Mouse (Mus musculus): Measurements from ENCODE around the gene Trmt1l. TPM values are rescaled to one million over a fixed set of nuclear protein-coding genes. Genes with fewer than 3 reads are reported as not detected.
"Not testable (repeated sequence)": the region's sequence is repeated elsewhere in the genome, so short reads cannot be mapped to it uniquely, and the experiment has no call there.

The Trmt1l gene
- 10 to 100 TPM; 12.4 to 12.8 TPM for total RNA-seq (2021)
- long read RNA-seq, experiment 1, partial matches to known transcripts: 2 of 9 reads
- long read RNA-seq, experiment 1, other reads (novel, unspliced or antisense): 1 of 9 reads
- long read RNA-seq, experiment 2, transcript Trmt1l-201 (15 exons, 2,749 nt): major isoform, 10 of 14 reads
- long read RNA-seq, experiment 2, partial matches to known transcripts: 2 of 14 reads
- long read RNA-seq, experiment 2, other reads (novel, unspliced or antisense): 1 of 14 reads

DNA sequence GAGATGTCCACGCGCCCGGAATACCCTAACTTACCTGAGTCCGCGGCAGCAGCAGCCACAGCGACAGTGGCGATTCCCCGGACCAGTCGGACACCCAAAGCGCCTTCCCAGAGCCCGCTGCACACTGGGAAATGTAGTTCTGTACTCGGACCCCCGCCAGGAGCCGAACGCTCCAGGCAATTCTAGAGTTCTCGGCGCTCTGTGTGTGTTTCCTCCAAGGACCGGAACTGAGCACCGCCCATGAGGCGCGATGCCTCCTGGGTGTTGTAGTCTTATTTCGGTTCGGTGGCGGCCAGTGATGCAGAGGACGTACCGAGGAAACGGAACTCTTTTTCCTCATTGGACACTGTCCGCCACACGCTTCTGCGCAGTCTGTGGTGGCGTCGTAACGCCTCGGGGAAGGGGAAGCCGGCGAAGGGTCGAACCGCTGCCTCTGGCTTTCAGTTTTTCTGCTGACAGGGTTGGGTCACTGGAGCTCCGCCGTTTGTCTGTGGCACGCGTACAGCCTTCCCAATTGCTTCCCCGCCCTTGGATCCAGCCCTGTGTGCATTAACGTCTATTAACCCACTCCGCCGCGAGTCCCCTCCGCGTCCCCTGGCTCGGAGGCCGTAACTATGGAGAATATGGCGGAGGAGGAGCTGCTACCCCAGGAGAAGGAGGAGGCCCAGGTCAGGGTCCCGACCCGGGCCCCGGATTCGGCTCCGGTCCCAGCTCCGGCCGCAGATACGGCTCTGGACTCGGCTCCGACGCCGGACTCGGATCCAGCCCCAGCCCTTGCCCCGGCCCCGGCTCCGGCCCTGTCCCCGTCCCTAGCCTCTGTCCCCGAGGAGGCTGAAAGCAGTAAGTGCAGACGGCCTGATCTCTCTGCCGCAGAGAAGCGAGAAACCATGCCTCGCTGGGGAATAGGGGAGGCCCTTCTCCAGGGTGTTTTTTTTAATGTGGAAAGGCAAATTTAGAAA, at the start of gene Trmt1l, which contains the start of gene Swt1:
Gene Trmt1l (plus strand): TSS at position 280 of the 959 bp plus-strand sequence.
Gene Swt1 (minus strand): TSS at position 193 of the 959 bp plus-strand sequence.
- peak; percentile 97 to 98 for DNase-seq
- intact Hi-C loops (cut with DNase I): no loop called here

DNA sequence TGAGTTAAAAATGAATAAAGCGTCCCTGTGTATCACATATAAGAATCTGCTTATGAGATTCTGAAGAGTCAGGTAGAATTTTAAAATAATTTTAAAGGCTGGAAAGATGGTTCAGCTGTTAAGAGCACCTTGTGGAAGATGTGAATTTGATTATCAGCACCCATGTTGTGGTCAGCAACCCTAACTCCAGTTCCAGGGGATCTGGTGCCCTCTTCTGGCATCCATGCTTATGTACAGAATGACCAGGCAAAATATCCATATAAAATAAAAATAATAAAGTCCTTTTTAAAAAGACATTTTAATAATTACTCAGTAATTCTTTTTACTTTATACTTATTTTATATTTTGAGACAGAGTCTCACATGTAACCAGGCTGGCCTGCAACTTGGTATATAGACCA, 38.3 kb upstream of the Trmt1l start:
- intact Hi-C loops (cut with DNase I): no loop called here
- DNase-seq: no peak

DNA sequence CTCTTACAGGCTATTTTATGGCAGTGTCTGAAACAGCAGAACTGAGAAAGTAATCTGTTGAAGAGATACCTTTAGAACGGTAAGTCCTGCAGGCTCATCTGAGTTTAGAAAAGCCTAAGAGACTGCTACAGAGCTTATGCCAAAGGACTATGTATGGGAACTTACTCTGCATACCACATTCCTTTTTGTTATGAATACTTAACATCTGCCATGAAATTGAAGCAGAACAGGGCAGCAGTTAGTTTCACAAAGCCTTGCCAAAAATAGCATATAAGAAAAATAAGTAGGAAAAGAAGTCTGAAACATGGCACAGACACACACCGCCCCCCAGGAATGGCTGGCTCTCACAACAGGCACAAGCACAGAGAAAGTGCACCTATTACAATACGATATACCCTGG, 18.5 kb upstream of the Trmt1l start:
- DNase-seq: no peak
- intact Hi-C loops (cut with DNase I): no loop called here

DNA sequence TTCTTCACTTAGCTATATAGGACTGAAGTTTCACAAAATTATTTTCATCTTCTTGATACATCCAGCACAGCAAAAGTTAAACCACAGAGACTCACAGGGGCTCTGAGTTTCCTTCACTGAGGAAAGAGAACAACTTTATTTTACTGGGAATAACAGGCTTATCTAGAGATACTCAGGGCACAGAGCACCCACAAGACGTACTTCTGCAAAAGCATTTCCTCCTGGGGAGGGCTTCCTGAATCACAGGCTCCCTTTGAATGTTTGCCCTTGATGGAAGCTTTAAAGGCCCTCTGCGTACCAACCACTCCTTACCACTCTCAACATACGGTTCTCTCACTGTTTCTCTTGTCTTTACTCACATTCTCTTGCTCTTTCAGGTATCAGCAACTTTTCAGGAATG, 6.2 kb upstream of the Trmt1l start:
- intact Hi-C loops (cut with DNase I): no loop called here

DNA sequence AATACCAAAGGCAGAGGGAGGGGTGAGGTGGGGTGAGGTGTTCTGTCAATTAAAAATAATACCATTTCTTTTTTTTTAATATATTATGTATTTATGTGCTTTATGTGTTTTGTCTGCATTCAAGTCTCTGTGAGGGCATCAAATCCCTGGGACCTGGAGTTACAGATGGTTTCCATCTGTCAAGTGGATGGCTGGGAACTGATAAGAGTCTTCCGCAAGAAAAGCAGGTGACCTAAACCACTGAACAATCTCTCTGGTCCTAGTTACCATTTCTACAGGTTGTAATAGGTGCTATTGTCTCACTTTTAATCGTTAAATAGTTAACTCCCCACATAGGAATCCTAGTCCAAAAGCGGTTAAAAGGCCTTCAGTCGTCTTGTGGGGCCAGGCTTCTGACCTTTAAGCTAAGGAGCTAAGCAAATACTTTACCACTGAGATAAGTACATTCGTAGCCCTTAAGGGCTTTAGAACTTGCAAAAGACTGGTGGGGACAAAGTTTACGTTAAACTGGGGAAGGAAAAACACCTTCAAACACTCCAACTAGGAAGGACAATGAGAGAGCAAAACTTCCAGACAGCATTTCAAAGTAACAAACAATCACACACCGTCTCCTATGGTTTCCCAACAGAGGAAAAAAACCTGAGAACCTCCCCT, 1.3 kb upstream of the Trmt1l start:
- intact Hi-C loops (cut with DNase I): no loop called here
- no peak for DNase-seq

More for the DNA sequence above, 6.2 kb upstream of the Trmt1l start:
- DNase-seq: no peak

DNA sequence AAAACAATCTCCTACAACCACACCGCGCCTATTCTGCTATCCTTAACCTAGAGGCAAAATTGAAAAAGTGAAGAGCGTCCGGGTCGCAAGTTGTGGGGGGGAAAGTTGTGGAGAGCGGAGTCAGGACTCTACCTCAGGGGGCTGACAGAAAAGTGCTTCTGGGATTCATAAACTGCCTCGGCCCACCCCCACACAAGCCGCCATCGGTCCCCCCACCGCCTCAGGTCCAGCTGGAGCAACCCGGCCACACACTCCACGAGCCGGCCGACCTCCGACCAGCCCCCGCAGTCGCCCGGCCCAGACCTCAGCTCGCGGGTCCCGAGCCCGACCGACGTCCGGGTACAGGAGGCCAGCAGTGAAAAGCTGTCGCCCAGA, 467 bp upstream of the Trmt1l start:
- intact Hi-C loops (cut with DNase I): no loop called here
- DNase-seq: no peak

DNA sequence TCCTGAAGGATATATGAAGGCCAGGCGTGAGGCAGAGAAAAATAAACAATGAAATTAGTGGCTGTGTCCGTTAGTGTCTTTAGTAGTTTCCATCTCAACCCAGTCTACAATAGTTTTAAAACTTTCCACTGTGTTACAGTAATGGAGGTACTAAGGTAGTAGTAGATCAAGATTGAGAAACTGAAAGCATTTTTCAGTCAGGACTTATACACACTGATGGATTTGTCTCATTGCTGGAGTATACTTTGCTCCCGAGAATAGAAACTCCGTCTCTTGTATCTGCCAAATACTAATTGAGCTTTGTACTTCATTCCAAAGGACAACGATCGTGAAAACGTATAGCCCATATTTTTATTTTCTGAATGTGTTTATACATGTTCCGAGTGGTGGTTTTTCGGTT, 974 bp downstream of the Trmt1l start:
- DNase-seq: no peak
- intact Hi-C loops (cut with DNase I): no loop called here

DNA sequence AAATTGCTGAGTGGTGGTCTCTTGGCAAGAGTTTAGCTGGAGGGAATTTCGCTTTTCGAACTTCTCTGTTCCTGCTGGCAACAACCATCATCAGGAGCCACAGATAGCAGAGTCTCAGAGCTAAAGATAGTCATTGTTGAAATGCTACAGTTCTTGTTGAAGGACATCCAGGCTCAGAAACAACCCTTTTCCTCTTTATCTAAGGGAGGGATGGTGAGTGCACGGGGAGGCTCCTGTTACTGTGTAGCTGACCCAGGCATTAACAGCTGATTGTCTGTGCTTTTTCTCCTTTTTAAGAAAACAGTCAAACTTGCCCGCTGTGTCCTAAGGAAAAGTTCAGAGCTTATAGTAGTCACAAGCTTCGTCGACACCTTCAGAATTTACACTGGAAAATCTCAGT, 7.1 kb downstream of the Trmt1l start:
- DNase-seq: no peak
- intact Hi-C loops (cut with DNase I): no loop called here

DNA sequence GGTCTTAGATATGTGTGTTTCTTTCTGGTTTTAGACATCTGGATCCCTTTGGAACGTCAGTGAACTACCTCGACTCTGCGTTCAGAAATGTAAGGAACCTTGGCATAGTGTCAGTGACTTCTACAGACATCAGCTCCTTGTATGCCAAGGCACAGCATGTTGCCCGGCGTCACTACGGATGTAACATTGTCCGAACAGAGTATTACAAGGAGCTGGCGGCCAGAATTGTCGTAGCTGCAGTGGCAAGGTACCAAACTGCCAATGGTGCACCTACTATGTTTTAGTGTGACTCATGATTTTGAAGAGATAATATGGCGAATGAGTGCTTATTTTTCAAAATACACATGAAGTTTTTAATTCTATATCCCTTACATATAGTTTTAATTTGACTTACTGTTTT, 21.5 kb downstream of the Trmt1l start:
- intact Hi-C loops (cut with DNase I): no loop called here

DNA sequence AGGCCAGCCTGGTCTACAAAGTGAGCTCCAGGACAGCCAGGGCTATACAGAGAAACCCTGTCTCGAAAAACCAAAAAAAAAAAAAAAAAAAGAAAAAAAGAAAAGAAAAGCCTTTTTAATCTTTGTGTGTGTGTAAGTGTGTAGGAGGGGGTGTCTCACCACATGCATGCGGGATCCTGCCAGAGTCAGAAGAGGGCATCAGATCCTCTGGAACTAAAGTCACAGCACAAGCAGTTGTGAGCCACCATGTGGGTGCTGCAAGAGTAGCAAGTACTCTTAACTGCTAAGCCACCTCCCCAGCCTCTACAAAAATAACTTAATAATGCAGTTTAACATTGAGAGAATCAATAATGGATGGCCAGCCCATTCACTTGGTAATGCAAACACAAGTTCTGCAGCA, 22.5 kb downstream of the Trmt1l start:
- no peak for DNase-seq
- intact Hi-C loops (cut with DNase I): no loop called here

More for the DNA sequence above, 21.5 kb downstream of the Trmt1l start:
- DNase-seq: no peak

DNA sequence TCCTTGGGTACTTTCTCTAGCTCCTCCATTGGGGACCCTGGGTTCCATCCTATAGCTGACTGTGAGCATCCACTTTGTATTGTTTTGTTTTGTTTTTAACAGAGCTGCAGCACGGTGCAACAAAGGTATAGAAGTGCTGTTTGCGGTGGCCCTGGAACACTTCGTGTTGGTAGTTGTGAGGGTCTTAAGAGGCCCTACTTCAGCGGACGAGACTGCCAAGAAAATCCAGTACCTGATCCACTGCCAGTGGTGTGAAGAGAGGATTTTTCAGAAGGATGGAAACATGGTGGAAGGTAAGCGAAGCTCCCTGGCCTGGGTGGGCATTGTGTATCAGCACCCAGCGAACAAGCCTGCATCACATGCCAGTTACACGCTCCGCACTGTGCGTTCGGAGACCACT, 23.6 kb downstream of the Trmt1l start:
- no peak for DNase-seq
- intact Hi-C loops (cut with DNase I): no loop called here

DNA sequence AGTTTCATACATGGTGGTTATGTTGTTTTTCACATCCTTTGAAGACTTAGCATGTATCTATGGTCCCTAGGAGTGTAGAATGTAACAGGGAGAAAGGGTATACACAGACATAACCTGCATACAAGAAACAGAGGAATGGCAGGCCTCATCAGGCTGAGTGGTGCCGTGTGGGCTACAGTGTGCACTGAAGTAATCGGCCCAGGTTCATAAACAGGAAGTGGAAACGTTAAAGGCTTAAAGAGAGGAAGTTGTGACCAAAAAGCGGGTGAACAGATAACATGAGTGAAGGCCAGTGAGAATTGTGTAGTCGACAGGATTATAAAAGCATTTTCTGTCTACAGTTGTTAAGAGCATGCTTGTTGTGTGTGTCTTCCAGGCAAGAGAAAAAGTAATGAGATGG, 28.7 kb downstream of the Trmt1l start:
- intact Hi-C loops (cut with DNase I): no loop called here
- no peak for DNase-seq

DNA sequence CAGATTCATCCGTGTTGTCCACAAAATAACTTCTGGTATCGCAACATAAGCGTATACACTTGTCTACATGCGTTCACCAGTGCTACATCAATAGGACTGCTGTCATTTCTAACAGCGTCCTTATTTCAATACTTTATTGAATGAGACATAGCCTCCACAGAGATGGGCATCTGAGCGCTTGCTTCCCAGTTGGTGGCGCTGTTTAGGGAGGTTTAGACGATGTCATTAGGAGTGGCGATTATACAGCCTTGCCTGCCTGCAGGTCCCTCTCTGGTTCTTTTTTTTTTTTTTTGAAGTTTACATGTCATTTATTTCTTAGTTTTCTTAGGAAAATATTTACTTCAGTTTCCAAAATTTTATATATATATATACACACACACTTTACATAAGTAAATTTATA, 32.9 kb downstream of the Trmt1l start:
- no peak for DNase-seq
- intact Hi-C loops (cut with DNase I): no loop called here

DNA sequence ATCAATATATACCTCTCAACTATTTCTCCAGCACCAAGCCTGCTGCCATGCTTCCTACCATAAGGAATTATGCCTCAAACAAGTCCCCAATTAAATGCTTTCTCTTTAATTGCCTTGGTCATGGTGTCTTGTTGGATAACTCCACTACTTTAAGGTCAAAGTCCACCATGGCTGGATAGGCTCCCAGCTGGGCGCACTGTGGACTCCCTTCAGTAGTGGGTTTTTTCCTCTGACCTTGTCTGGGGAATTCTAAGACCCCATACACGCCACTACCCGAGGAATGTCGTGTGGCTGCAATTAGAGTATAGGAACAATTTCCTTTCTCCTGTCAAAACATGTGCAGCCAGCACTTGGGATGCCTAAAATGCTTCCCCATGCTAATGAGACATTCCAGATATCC, 36.6 kb downstream of the Trmt1l start:
- DNase-seq: no peak
- intact Hi-C loops (cut with DNase I): no loop called here

DNA sequence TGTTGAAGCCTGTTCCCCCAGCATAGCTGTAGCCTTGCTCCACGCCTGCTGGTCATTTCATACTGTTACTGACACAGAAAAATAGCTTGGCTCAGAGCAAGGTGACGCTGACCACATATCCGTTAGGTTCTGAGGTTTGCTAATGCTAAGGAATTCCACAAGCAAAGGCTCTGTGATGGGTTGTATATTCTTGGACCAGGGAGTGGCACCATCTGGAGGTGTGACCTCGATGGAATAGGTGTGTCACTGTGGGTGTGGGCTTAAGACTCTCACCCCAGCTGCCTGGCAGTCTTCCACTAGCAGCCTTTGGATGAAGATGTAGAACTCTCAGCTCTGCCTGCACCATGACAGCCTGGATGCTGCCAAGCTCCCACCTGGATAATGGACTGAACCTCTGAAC, 38.2 kb downstream of the Trmt1l start:
- no peak for DNase-seq
- intact Hi-C loops (cut with DNase I): no loop called here

DNA sequence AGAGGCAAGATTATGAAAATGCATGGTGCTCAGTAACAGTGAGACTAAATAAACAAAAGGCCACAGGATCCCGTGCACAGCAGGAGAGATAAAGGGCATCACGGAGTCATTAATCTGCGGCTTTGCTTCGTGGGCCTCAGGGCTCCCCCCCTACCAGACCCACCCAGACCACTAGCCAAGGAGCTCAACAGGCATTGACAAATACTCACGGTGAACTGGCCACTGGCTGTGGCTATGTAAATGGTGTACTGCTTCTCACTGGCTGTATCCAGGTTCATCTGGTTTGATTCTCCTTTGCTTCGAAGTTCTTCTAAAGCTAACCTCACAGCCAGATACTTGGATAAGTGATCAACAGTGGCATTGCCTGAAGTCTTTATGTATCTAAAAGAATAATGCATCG, 43.1 kb downstream of the Trmt1l start:
- no peak for DNase-seq
- intact Hi-C loops (cut with DNase I): no loop called here

DNA sequence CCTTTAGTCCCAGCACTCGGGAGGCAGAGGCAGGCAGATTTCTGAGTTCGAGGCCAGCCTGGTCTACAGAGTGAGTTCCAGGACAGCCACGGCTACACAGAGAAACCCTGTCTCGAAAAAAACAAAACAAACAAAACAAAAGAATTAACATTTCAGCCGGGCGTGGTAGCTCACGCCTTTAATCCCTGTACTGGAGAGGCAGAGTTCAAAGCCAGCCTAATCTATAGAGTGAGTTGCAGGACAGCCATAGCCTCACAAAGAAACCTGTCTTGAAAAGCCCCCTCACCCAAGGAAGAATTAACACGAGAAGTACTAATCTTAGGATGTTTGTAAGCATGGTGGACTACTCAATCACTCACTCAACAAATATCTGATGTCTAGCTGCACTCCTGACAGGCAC, 44.0 kb downstream of the Trmt1l start:
- intact Hi-C loops (cut with DNase I): not testable (repeated sequence)

DNA sequence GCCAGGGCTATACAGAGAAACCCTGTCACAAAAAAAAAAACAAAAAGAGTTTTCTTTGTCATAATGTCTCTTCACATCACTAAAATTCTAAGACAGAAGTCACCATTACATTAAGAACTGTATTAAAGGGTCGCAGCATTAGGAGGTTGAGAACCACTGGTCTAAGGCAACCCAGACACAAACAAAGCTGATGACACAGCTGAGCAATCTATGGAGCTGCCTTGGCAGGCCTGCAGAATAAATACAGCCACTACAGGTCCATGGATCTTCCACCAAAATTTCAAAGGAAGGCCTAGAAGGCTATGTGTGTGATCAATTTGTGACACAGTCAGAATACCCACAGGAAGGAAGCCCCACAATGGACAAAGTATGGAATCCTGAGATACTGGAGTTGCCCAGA, 54.2 kb downstream of the Trmt1l start:
- no peak for DNase-seq
- intact Hi-C loops (cut with DNase I): no loop called here

More for the DNA sequence above, 44.0 kb downstream of the Trmt1l start:
- not testable (repeated sequence) for DNase-seq

DNA sequence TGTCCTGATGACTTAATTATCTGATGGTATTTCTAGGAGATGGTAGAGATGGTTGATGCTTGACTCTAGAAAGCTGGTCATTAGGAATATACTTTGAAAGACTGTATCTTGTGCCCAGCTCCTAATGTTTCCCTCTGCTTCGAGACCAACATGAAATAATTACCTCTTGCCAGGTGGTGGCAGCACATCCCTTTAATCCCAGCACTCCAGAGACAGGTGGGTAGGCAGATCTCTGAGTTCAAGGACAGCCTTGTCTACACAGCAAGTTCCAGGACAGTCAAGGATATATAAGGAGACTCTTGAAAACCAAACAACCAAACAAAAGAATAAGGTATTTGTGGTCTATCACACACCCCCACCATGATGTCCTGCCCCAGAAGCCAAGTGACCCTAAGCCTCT, 55.2 kb downstream of the Trmt1l start:
- intact Hi-C loops (cut with DNase I): no loop called here
- DNase-seq: no peak

DNA sequence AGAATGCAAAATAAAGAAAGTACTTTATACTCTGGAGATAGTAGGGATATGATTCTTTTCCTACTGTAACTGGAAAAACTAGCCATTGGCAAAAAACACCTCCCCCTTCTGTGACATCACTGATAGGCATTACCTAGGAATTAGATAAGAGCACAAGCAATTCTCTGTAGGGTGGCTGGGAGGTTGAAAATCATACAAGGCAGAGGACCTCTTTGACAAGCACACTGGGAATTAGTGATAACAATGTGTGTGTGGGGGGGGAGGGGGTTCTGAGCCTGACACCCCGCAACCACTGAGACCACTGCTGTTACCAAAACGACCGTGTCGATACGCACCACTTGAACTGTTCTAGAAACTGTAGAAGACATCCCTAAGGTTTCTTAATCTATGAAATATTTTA, 56.4 kb downstream of the Trmt1l start:
- intact Hi-C loops (cut with DNase I): no loop called here
- no peak for DNase-seq

DNA sequence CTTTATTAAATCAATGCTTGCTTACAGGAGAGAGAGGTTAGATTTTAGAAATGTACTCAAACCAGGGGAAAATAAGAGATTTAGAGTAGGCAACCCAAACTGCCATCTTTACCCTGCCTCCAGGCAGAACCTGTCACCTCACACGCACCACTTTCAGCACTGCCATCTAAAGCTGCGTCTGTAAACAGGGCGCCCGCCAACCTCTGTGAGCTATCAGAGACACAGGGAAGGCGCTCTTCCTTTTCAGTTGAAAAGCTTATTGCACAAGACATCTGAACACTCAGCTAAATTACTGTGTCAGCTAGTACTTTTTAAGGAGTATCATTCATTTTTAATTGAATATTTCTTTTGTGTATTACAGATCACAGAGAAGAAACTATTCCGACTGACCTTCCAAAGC, 61.5 kb downstream of the Trmt1l start:
- no peak for DNase-seq
- intact Hi-C loops (cut with DNase I): no loop called here
